Mouse (Mus musculus): ENCODE measurements around the gene Fbll1. TPM values are rescaled to one million over a fixed set of nuclear protein-coding genes. Genes with fewer than 3 reads are reported as not detected.

Gene Fbll1
- polyA plus RNA-seq, 1 experiment from 2014 or later: 0.77 TPM

DNA sequence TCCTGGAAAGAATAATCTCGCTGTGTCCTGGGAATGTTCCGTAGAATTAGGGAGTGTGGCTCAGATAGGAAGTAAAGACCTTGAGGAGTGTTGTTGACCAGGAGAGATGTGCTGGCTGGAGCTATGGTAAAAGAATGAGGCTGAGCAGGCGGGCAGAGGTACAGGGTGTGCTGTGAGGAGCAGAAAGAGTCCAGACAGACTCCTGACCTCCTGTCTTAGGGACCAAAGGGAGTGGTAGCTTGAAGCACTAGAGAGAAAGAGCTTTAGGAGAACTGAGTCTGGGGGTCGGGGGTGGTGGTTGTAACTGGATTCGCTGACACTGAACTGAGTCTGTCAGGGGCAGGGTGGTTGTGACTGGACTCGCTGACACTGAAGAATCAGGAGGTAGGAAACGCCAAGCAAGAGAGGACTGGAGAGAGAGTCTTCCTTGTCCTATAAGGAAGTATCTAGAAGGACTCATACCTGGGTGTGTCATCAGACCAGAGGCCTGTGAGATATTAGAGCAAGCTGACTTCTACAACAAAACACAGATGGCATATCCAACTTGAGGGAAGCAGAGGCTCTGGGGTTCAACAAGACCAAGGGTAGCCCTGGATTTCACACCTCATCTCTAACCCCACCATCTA lies 38.6 kb downstream of the Fbll1 start:
- no peaks in the 10 kb centered on the region for H3K27me3 ChIP-seq (ENCODE audit: control insufficient read depth, insufficient read depth, low read length)
- H3K4me1 ChIP-seq (ENCODE audit: control insufficient read depth, insufficient read depth, low read length): no peaks in the 10 kb centered on the region
- H3K9ac ChIP-seq (replicated peaks; ENCODE audit: low read length): no peak overlapping the region
- no peak overlapping the region for H3K4me2 ChIP-seq (ENCODE audit: low read depth, low read length)
- no peaks in the 10 kb centered on the region for H3K9me3 ChIP-seq (replicated peaks; ENCODE audit: control insufficient read depth, low read length)
- 84% methylated on average over 7 of the region's 7 CpGs for WGBS
- no peak for ATAC-seq (replicated peaks; ENCODE audit: insufficient number of reproducible peaks, low FRiP score, low TSS enrichment, low read depth)
- no peak overlapping the region for H3K4me3 ChIP-seq (ENCODE audit: low read depth, low read length)
- H3K36me3 ChIP-seq (replicated peaks; ENCODE audit: control insufficient read depth, insufficient read depth, low read depth, low read length): no peaks in the 10 kb centered on the region
- H3K27ac ChIP-seq (replicated peaks; ENCODE audit: low read depth, low read length): no peak overlapping the region
- DNase-seq (ENCODE audit: low spot score): no peak

DNA sequence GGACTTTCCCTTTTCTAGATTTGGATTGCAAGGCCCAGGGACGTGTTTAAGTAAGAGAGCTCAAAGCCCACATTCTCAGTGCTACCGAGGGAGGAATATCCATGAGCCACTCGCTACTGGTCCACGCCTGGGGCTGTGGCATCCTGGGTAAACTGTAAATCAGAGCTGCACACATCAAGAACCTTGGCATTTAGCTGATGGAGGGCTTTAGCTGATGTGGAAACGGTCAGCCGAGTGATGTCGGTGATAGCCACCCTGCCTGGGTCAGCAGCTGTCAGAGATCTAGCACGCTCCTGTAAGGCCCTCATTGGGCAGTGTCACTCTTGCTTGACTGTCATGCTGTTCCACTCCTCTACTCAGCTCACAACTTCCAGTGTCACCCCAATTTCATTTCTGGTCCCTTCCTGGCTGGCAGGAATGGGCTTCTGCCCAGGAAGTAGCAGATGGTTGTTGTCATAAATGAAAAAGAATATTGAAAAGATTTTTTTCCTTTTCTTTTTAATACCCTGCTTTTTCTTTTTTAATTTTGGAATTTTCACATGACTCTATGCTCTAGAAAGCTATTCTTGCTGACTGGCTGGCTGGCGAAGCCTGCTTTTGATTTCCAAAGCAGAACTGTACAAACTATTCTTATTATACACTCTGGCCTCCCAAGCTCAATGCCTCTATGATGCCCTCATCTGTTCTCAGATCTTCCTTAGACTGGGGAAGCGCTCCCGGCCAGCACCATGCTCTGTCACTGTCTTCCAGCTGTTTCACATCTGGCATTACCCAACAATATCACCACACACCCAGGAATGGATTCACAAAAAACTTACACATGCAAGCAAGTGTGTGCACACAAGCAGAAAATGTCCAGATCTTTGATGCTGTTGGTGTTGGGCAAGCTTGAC lies 42.0 kb downstream of the Fbll1 start:
- DNase-seq (ENCODE audit: low spot score) (no peak), ATAC-seq (replicated peaks; ENCODE audit: insufficient number of reproducible peaks, low FRiP score, low TSS enrichment, low read depth) (no peak)
- no peak overlapping the region for H3K4me2 ChIP-seq (ENCODE audit: low read depth, low read length)
- H3K4me1 ChIP-seq (ENCODE audit: control insufficient read depth, insufficient read depth, low read length): no peaks in the 10 kb centered on the region
- no peak overlapping the region for H3K4me3 ChIP-seq (ENCODE audit: low read depth, low read length)
- no peak overlapping the region for H3K9ac ChIP-seq (replicated peaks; ENCODE audit: low read length)
- H3K9me3 ChIP-seq (replicated peaks; ENCODE audit: control insufficient read depth, low read length): no peaks in the 10 kb centered on the region
- H3K27me3 ChIP-seq (ENCODE audit: control insufficient read depth, insufficient read depth, low read length): no peaks in the 10 kb centered on the region
- no peak overlapping the region for H3K27ac ChIP-seq (replicated peaks; ENCODE audit: low read depth, low read length)
- 84% methylated on average over 11 of the region's 11 CpGs for WGBS
- H3K36me3 ChIP-seq (replicated peaks; ENCODE audit: control insufficient read depth, insufficient read depth, low read depth, low read length): no peaks in the 10 kb centered on the region

DNA sequence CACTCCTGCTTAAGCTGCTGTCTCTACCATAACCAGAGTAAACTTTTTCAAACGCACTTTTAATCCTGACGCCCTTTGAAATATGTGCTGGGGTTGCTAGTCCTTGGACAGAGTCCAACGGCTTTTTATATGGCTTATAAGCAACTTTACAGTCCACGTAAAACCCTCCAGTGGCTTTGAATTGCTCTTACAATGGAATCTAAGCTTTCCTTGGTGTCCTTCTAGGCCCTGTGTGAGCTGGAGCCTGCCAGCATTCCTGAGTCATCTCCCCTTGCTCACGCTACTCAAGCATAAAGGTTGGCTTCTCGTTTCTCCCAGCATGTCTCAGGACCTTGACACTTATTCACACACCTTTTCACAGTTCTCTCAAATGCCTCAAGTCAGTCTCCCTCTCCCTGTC lies 43.1 kb downstream of the Fbll1 start:
- H3K9me3 ChIP-seq (replicated peaks; ENCODE audit: control insufficient read depth, low read length): no peaks in the 10 kb centered on the region
- H3K36me3 ChIP-seq (replicated peaks; ENCODE audit: control insufficient read depth, insufficient read depth, low read depth, low read length): no peaks in the 10 kb centered on the region
- no peak overlapping the region for H3K9ac ChIP-seq (replicated peaks; ENCODE audit: low read length)
- H3K27me3 ChIP-seq (ENCODE audit: control insufficient read depth, insufficient read depth, low read length): no peaks in the 10 kb centered on the region
- 76% methylated on average over 6 of the region's 6 CpGs for WGBS
- no peak overlapping the region for H3K4me2 ChIP-seq (ENCODE audit: low read depth, low read length)
- no peak overlapping the region for H3K27ac ChIP-seq (replicated peaks; ENCODE audit: low read depth, low read length)
- DNase-seq (ENCODE audit: low spot score) (no peak), ATAC-seq (replicated peaks; ENCODE audit: insufficient number of reproducible peaks, low FRiP score, low TSS enrichment, low read depth) (no peak)
- no peak overlapping the region for H3K4me3 ChIP-seq (ENCODE audit: low read depth, low read length)
- no peaks in the 10 kb centered on the region for H3K4me1 ChIP-seq (ENCODE audit: control insufficient read depth, insufficient read depth, low read length)

DNA sequence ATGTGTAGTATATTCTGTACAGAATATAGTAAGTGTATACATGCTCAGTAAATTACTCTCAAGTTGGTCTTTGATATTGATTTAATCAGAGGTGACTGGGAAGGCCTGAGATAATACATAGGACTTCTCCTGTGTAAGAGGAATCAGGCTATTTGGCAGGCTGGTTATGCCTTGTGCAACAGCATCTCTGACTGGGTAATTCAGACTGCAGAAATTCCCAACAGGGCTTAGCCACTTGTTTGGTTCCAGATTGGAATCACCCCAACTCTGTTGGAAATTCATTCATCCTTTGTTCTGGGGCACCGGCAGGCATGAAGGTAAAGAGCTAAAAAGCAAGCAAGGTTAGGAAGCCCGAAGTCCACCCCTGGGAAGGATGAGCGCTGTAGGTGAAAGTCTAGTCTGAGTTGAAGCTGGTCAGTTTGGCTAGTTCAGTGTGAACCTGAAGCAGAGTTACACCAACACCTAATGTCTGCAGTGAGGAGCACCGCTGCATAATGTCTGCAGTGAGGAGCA lies 43.7 kb downstream of the Fbll1 start:
- Histone ChIP-seq H3K36me3 (replicated peaks; ENCODE audit: control insufficient read depth, insufficient read depth, low read depth, low read length) (no peaks in the 10 kb centered on the region), H3K4me2 (ENCODE audit: low read depth, low read length) (no peak overlapping the region), H3K9me3 (replicated peaks; ENCODE audit: control insufficient read depth, low read length) (no peaks in the 10 kb centered on the region), H3K27ac (replicated peaks; ENCODE audit: low read depth, low read length) (no peak overlapping the region), H3K27me3 (ENCODE audit: control insufficient read depth, insufficient read depth, low read length) (no peaks in the 10 kb centered on the region), H3K9ac (replicated peaks; ENCODE audit: low read length) (no peak overlapping the region), H3K4me3 (ENCODE audit: low read depth, low read length) (no peak overlapping the region), H3K4me1 (ENCODE audit: control insufficient read depth, insufficient read depth, low read length) (no peaks in the 10 kb centered on the region)
- no peak for ATAC-seq (replicated peaks; ENCODE audit: insufficient number of reproducible peaks, low FRiP score, low TSS enrichment, low read depth)
- no peak for DNase-seq (ENCODE audit: low spot score)
- WGBS: 86% methylated on average over 4 of the region's 4 CpGs

DNA sequence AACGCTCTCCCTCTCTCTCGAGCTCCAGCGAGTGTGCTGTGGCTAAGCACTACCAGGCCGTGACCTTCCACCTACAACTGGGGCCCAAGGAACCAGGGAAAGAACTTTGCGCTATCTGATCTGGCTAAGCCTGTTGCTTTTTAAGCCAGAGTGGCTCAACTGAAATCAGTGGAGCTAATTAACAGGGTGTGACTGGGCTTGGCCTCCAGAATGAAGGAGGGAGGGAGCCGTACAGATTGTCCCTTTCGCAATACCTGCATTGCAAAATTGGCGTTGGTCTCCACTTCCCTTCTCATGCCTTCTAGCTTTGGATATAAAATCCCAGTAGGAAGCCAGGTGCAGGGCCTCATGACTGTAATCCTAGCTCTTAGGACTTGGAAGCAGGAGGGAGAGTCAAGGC lies 48.1 kb downstream of the Fbll1 start:
- 70% methylated on average over 8 of the region's 8 CpGs for WGBS
- no peak overlapping the region for H3K27ac ChIP-seq (replicated peaks; ENCODE audit: low read depth, low read length)
- no peak for ATAC-seq (replicated peaks; ENCODE audit: insufficient number of reproducible peaks, low FRiP score, low TSS enrichment, low read depth)
- no peak overlapping the region for H3K9ac ChIP-seq (replicated peaks; ENCODE audit: low read length)
- no peak for DNase-seq (ENCODE audit: low spot score)
- no peaks in the 10 kb centered on the region for H3K4me1 ChIP-seq (ENCODE audit: control insufficient read depth, insufficient read depth, low read length)
- no peaks in the 10 kb centered on the region for H3K9me3 ChIP-seq (replicated peaks; ENCODE audit: control insufficient read depth, low read length)
- no peaks in the 10 kb centered on the region for H3K36me3 ChIP-seq (replicated peaks; ENCODE audit: control insufficient read depth, insufficient read depth, low read depth, low read length)
- no peak overlapping the region for H3K4me2 ChIP-seq (ENCODE audit: low read depth, low read length)
- no peaks in the 10 kb centered on the region for H3K27me3 ChIP-seq (ENCODE audit: control insufficient read depth, insufficient read depth, low read length)
- no peak overlapping the region for H3K4me3 ChIP-seq (ENCODE audit: low read depth, low read length)

MicroRNAs within 50 kb of the gene (microRNA counts, 519-probe panel; counts per million panel counts)
- 5,047 counts per million, percentile 87 among the panel's probes with 10 or more counts for microRNA mmu-miR-103

Small RNA genes within 50 kb of the gene (microRNA-seq; reads per million reads assigned to microRNA genes)
- 10.8 reads per million, percentile 12 among the genes with 10 or more reads in this experiment for gene Mir103-1 (ENCODE audit: borderline number of aligned reads)

Other genes starting within 250 kb of the Fbll1 start
- gene Pank3, start 29.4 kb downstream of the Fbll1 start, polyA plus RNA-seq (2014; fragmentation: Nextera tagmentation; extraction: Ambion mirVana): 22.2 and 24.8 TPM in 2 replicates
- 122 and 132 TPM in 2 replicates for gene Rars, start 35.6 kb upstream of the Fbll1 start, polyA plus RNA-seq (2014; fragmentation: Nextera tagmentation; extraction: Ambion mirVana)
- 3.9 and 4.8 TPM in 2 replicates for gene Wwc1, start 181.6 kb upstream of the Fbll1 start, polyA plus RNA-seq (2014; fragmentation: Nextera tagmentation; extraction: Ambion mirVana)